Mouse (Mus musculus) urinary bladder, postnatal 4 days (tissue): ENCODE measurements at regions not wholly inside any gene's neighbourhood (a gene's known extent, or its start where the extent isn't known, plus 50 kb on each side); places are given as distances from the start of the nearest gene placed in this dataset.

Experiments
- DNase-seq, 2 experiments: peaks; one replicate each; pipeline ENCODE4 v3.0.0; 2021 to 2022; ENCODE audit warnings: low spot score in 2 of 2

DNA sequence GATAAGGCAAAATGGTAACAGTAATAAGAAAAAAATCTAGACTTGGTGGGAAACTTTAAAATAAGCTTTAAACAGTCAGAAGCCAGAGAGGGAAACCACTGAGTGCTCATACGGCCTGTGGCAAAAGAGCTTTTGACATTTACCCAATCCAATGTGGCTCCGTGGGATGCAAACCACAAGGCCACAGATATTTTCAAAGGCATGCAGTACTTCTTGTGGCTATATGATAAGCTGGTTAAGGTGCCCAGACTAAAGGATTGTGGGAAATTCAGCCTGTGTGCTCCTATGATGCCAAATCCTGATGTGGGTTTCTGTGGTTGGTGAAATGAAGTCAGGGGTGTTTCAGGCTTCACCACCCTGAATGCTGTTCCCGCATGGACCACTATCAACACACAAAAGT, 355.8 kb downstream of the Sorl1 start:
- no peak for DNase-seq

DNA sequence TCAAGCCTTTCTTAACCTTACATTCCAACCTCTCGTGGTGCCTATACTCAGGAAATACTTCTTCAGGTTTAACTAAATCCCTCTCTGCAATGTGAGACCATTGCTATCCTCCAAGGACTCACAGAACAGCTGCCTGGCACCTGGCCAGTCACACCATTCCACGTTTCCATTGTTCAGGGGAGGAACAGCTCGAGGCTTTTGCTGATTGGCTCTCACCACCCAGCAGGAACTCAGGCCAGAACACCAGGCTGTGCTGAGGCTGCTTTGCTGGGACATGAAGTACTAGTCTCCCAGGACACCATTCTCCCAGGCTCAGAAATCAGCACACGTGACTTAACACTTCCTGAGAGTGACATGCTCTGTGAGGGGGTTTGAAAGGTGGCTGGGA, 357.6 kb downstream of the Sorl1 start:
- DNase-seq = peak; percentile 67 to 69

DNA sequence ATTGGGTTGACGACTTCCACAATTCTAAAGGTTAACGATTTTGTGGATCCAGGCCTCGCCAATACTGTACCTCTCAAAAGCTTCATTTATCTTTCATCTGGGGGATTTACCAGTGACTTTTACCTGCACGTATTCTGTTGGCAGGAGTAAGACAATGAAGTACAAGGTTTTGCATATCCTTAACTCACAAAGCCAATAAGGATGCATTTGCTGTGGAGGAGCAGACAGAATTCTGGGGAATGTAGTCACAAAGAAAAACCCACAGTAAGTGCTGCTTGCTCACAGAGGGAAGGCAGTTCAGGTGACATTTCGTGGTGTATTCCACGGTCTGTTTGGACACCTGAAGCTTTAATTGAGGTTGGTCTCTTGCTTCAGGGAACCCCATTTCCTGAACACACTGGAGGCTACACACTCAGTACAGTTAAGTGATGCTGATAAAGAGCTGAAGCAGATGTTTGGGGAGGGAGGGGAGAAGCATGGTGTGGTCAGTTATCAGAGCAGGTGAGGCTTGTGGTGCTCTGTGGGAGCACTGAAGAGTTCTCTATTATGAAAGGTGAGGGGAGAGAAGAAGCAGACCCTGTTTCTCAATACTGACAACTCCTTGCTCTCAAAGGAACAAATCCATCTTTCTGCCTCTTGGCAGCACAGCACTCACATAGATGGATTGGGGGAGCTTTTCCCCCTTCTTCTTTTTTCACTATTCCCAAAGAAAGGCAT, 358.1 kb downstream of the Sorl1 start:
- no peak for DNase-seq

DNA sequence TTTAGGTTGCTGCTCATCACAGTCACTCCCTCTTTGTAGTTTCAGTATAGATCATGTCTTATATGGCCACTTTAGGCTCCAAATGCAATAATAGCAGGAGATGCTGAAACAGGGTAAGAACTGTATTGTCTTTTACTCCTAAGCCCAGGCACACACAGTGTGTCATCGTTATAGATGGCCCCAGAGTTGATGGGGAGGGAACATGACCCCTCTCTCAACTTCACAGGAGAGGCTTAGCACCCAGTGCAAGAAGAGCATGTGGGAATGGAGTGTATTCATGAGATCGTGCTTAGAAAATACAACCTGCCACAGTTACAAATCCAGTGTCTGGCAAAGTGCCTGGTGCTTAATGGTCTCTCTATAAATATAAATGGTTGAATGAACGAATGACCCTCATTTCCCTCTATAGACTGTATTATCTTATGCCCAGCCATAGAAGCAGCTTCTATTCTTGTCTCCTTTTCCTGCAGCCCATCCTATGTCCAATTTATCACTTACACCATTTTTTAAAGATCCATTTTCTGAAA, 363.0 kb downstream of the Sorl1 start:
- no peak for DNase-seq

DNA sequence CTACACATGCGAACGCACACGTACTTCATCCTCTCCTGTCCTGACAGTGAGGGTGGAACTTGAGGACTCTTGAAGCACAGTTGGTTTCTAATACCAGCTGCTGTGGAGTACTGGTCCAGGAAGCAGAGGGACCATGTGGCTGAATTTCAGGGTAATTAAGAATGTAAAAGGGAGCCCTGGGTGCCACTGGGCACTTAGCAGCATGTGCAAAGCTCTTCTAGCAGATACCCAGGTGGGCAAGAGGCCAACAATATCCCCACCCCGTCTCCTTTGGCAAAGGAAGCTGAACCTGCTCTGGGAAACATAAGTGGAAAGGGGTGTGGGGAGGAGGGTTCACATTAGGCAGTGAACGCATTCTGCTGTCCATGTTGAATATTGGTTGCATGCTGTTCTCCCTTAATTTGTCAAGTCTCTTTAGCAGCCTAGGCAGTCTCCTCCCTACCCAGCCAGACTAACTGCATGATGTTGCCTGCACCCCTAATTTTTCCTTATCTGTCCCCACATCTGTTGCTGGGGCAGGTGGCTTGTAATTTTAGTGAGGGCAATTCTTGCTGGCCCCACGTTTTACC, 369.6 kb downstream of the Sorl1 start:
- DNase-seq = no peak

DNA sequence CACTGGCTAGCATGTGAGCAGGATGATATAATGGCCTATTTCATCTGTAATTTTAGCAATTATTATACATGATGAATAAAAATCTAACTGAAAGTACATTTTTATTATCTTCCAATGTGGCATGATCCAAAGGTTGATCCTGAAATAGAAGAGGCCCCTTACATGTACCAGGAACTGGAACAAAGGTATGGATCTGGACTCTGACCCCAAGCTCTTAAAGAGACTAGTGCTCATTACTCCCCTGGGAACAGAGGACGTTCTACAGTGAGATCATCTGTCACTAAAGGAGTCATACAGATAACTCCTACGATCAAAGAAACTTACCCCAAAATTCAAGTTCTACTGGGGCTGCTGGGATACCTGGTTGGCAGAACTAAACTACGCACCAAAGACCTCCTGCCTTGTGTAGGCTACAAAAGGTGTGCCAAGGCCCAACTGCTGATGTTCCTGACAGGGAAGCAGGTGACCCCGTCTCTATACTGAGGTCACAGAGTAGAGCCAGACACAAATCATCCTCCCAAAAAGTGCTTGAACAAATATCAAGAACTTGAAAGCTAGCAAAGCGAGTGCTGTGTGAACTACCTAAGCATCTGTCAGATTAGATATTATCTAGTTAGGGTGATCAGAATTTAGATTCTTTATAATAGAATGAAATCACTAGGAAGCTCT, 378.0 kb downstream of the Sorl1 start:
- no peak for DNase-seq

DNA sequence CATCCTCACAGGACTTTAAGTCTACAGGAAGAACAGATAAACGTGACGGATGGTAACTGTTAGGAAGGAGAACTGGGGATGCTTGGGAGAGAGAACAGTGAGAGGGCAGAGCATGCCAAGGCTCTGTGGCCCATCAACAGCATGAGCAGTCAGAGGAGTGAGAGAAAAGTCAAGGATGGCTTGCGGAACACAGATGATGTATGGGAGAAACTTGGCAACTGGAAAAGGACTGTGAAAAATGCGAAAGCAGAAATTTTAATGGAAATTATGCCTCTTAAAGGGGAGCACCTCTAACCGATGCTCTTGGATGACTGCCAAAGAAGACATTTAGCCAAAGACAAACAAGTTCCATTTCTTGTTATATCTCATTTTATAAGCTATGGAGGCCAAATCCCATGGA, 382.6 kb downstream of the Sorl1 start:
- no peak for DNase-seq

DNA sequence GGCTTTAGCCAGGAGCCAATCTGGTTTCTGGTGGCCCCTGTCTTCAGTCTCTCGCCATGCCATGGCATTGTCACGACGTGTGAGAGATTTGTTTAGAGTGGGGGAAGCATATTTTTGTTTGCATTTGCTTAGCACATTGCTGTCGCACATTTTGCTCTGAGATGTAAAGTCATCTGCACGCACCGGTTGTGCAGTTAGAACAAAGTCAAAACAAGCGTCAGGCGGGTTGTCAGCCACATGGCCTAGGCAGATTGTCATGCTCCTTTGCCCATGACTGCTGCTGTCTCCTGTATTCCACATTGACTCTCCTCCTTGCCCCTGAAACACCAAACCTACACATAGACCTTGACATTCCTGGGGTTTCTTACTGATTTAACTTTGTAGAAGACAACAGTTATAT, 383.6 kb downstream of the Sorl1 start:
- DNase-seq = no peak

DNA sequence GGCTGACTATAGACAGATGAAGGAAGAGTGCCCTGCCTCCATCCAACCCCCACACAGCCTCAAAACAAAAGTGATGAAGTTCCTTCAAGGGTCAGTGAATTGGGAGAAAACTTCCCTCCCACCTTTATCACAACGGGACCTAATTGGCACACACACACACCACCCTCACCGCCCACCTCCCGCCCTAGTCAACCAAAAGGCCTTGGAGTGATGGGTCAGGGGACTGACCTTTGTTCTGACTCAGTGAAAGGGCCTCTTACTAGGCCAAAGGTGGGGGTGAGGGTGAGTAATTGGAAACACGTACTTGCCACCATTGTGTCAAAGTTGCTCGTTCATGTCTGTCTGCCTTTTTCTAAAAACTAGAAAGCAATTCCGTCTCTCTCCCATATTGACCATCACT, 386.4 kb downstream of the Sorl1 start:
- no peak for DNase-seq

DNA sequence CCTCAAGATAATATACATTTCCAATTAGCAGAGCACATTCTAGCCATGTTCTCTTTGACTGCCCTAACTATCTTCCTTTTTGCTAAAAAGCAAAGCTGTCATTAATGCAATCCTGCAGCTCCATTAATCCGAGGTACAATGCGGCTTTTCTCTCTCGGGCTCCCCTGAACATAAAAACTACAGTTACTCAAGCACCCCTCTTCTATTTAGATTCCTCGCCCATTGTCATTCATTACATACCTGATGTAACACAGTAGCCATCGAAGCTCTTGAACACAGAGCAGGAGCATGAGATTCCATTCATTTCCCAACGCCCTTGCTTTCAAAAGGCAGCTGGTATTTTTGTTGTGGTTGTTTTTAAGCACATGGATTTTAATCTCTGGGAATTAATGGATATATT, 387.2 kb downstream of the Sorl1 start:
- DNase-seq = no peak

DNA sequence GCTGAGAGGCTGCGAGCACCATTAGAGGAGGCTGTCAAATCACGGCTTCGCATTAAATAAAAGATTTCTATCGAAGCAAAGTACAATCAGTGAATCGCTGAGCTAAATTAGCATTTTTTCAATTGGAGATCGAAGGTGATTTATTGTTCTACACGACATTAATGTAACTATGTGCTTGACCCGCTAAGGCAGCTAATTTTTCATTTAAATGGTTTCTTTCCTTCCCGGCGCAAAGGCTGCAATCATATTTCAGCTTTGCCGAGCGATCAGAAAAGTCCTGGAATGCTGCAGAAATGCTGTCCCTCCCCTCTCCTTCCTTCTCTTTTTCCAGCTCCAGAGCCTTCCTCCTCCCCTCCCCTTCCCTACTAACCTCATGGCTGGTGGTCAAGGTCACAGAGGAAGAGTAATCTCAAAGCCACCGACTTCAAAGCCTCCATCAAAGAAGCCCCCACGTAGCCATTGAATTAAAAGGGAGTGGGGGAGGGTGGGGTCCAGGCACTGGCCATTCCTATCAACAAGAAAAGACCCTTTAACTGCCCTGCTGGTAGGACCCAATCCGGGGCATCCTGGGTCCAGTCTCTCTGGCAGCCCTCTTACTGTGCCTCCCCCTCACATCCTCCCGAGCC, 387.8 kb downstream of the Sorl1 start:
- no peak for DNase-seq

DNA sequence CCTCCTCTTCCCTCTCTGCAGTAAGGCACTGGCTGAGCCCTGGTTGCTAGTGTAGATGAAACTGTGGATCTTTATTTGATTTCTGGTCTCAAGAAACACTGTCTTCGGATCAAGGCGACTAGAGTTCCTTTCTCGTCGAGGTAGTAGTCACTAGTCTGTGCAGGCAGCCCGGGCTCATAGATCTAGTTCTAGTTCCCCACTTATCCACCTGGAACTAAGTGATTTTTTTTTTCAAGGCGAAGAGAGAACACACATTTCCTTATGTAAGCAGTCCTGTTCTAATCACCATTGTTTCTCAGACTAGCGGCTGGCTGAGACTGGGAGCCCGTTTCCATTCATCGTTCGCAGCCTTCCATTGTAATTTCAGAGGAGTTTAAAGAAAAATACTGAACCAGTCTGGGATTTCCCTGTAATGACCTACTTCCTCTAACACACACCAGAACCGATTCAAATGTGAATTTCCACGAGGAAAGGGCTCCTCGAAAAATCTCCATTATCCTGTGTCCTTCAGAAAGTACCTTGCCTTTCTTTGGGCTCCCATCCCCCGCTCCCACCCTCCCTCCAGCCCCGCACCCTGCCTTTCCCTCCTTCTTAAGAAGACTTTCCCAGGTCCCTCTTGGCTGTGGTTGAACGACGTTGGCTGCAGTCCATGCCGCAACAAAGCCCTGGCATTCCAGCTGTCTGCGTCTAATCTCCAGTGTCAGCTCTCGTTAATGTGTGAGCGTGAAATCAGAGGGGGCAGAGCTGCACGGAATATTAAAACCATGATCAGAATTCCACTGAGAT, 388.5 kb downstream of the Sorl1 start:
- peak in 1 of 2 experiments; percentile 46 for DNase-seq

DNA sequence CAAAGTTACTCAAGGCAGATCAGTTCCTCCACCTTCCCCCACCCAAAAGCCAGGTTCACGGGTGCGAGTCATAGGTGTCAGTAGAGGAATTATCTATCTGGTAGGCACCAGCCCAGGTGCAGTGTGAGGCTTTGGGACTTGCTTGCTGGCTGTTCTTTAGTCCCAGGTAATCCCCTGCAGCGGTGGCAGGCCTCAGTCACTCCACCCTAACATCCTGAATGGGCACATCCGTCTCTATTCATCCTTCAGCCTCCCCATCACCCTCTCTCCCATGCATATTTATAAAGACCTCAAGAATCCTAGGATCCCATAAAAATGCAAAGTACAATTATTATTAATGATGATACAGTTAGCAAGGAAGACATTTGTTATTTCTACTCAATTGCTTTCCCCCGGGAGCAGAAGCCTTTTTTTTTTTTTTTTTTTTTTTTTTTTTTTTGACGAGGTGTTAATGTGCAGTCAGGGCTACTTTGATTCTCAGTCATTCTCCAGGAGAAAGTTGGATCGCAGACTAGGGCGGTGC, 389.1 kb downstream of the Sorl1 start:
- DNase-seq = no peak

DNA sequence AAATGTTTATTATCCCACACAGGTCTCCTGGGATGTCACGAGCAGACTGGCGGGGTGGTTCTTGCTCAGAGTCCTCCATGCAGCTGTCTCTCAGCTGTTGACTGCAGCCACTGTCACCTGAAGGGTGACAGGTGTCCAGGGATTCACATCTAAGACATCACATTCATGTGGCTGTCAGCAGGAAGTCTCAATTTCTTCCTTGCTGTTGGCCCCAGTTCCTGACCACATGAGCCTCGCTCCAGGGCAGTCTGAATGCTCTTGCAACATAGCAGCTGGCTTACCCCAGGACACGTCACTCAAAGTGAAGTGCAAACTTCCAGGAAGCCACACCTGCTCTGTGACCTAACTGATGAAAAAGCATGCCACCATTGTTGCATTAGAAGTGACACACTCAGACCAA, 402.5 kb downstream of the Sorl1 start:
- DNase-seq = no peak

DNA sequence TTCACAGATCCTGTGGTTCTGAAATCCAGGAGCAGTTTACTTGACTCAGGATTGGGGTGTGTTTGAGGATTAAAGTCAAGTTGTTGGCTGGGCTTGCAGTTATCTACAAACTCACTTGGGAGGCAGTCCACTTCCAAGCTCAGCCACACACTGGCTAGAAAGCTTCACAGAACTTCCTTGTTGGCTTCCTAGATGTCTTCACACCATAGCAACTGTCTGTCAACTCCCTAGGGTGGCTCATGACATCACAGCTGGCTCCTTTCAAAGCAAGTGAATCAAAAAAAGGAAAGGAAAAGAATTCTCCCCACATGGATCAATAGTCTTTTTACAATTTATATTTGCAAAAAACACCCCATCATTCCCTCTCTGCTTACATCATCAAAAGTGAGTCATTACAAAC, 408.9 kb downstream of the Sorl1 start:
- DNase-seq = no peak

DNA sequence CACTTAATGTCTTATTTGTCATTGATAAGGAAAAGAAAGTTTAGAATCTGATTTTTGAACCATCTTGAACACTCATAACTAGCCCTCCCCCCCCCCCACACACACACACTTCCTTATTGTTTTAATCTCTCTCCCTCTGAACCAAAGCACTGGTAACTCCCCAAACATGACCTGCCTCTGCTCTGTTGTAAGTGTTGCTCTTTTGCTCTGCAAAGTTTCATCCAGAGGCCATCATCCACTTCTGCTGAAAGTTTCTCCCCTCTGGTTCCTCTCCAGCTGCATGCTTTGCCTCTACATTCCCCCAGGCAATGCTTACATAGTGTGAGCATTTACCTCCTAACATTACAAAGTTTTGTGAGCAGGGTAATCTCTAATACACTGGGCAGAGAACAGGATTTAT, 418.1 kb downstream of the Sorl1 start:
- DNase-seq = no peak

DNA sequence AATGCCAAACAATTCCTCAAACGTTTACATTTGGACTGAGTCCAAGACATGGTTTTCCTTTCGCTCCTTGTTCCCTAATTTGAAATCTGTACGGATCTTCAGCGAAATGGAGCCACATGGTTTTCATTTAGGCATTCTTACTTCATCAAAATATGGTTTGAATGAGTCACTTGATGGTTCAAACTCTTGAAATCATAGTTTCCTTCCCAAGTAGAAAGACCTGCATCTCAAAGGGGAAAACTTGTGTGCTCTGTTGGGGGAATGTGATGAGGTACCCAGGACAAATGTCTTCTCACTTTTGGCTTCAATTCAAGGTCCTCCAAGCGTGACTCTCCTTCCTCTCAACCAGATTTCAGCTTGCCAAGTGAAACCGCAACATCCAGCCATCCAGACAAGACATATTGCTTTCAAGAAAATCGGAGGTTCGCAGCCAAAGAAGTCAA, 418.6 kb downstream of the Sorl1 start:
- no peak for DNase-seq

DNA sequence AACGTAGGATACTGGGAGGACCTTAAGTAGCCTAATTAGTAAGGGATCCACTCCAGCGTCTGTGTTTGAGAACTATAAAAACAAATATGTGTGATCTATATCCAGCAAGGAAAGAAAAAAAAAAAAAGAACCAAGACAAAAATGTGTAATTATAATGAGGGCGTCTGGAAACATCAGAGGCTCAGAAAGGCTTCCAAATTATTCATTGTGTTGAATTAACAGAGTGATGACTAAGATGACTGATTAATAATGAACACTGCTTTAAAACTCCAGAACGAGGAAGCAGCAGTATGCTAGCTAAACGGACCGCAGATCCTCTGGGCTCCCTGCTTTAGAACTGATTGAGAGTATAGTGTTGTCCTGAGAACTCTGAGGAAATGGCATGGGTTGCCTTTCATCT, 421.0 kb downstream of the Sorl1 start:
- DNase-seq = no peak

DNA sequence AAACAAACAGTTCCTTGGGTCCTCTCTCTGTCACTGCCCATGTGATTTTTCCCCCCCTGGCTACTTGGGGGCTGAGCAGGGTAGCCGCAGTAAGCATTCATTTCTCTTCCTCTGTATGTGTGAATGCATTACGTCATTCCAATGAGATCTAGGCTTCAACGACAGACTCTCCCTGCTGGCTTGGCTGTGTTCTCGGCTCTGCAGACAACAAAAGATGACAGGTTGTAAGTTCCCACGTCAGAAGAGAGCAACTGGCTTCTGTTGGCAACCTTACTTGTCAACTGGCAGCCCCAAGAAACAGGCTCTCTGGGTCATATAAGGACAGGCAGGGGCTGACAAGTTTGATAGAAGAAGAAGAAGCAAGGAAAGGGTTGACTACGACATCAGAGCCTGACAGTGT, 423.4 kb downstream of the Sorl1 start:
- DNase-seq = no peak

DNA sequence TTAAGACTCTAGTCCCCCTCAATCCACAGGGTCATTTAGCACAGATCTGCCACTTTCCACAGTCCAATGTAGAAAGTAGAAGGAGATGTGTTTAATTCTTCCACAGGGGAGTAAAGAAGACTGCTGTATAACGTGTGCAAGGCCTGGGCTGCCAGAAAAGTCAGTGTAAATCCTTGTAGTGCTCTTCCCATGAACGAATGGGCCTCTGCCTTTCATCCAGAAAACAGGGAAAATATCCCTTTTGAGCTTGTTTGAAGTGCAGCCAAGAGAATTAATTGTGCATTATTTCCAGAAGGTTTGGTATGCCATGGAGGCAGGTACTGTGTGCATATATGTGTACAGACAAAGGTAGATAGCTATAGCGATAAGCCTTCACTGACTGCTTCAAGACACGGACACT, 425.1 kb downstream of the Sorl1 start:
- no peak for DNase-seq

DNA sequence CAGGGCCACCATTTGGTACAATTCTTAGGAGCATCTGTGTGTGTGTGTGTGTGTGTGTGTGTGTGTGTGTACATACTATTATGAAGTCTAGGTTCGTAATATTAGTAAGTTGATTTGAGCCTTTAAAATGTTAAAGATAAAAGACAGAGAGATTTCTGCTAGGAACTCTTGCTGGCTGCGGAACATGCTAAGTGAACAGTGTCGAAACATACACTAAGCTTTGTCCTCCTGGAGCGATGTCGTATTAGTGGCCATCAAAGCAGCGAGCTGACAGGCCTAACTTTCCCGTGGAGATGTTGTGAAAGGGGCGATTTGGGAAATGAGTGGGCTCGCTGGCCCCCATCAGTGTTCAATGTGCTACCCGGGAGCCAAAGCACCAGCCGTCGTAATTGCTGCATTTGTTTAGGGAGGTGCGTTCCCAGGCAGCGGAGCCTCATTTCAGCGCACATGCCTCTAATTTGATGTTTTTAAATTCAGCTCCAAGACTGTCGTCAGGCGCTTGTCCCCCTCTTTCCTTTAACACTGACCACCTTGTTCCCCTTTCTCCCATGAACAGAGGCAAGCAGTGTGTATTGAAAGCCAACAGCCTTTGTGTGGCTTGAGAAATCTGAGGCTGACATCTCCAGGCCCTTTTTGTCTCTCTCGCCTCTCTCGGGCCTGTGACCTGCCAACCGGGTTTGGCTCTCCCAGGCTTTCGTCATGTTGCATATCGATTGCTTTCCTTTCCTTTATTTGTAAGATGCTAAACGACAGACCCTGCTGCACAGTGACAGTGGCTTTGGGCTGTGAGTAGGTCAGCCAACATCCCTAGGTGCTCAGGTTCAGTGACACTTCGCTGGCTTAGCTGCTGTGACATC, 426.3 kb downstream of the Sorl1 start:
- no peak for DNase-seq
